Mouse (Mus musculus): ENCODE data around the gene Melk.

Melk gene

GRCm38 (mm10) chr4:44327976-44328375 lies 27.3 kb downstream of the Melk start:
- DNase-seq (ENCODE audit: low spot score in 2 of 2), result no peak

GRCm38 (mm10) chr4:44335006-44335405 lies 34.3 kb downstream of the Melk start:
- no peak for DNase-seq (ENCODE audit: low spot score in 2 of 2)

GRCm38 (mm10) chr4:44361670-44362069 lies 61.0 kb downstream of the Melk start:
- DNase-seq (ENCODE audit: low spot score in 2 of 2), result no peak

- no peak for DNase-seq (ENCODE audit: low spot score in 2 of 2)
Measured at GRCm38 (mm10) chr4:44363434-44364013, 62.8 kb downstream of the Melk start.

- DNase-seq (ENCODE audit: low spot score in 2 of 2), result no peak
Measured at GRCm38 (mm10) chr4:44392231-44393216, 91.8 kb downstream of the Melk start.

- peak in 1 of 2 experiments; percentile 69 for DNase-seq (ENCODE audit: low spot score in 2 of 2)
Measured at GRCm38 (mm10) chr4:44402607-44403006, 101.9 kb downstream of the Melk start.

- no peak for DNase-seq (ENCODE audit: low spot score in 2 of 2)
Measured at GRCm38 (mm10) chr4:44404487-44404886, 103.8 kb downstream of the Melk start.

Data from spleen, postnatal 4 days (tissue).